Mouse (Mus musculus): ENCODE data around the gene Gm21190.
"Not testable (repeated sequence)": the region's sequence is repeated elsewhere in the genome, so short reads cannot be mapped to it uniquely, and the experiment has no call there.

Gene Gm21190

DNA sequence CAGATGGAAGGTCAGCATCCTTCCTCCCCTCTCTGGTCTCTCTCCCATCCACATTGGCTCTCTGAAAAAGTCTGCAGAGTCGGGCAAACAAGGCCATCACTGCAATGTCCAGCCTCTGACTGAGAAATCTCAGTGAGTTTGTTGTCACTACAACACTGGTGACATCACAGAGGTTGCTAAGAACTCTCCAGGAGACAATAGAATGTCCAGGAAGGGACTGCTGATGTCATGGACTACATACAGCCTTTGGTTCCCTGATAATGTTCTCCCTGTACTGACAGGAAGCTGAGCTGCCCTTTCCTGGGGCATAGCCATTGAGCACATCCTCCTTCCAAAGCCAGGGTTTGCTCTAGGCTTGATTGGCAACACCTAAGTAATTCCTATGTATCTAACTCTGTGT lies at the start of gene Gm21190:
Gm21190 (minus strand) TSS at position 101 of the 400 bp plus-strand sequence.
- DNase-seq (ENCODE audit: extremely low read depth, low read depth, low spot score): not testable (repeated sequence)

DNA sequence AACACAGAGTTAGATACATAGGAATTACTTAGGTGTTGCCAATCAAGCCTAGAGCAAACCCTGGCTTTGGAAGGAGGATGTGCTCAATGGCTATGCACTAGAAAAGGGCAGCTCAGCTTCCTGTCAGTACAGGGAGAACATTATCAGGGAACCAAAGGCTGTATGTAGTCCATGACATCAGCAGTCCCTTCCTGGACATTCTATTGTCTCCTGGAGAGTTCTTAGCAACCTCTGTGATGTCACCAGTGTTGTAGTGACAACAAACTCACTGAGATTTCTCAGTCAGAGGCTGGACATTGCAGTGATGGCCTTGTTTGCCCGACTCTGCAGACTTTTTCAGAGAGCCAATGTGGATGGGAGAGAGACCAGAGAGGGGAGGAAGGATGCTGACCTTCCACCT lies 48.0 kb upstream of the Gm21190 start, which contains the start of gene Gm21083:
Gm21083 (plus strand) TSS at position 301 of the 400 bp plus-strand sequence.
- DNase-seq (ENCODE audit: extremely low read depth, low read depth, low spot score): not testable (repeated sequence)

DNA sequence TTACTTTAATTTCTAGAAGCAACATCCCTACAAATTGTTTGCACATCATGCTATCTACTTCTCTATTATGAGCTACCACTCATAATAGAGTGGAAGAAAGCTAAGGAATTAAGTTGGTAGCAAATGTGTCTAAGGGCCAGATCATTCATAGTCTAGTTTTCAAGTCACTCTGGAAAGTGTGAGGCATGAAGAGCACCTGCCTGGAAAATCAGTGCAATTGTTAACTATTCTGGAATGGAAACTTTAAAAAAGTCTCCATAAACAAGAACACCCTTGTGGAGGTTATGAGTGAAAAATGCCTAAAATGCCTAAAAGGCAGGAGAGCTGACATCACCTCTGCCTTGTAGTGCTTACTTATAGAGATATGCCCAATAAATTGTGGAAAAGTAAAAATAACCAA lies 44.7 kb upstream of the Gm21190 start:
- DNase-seq (ENCODE audit: extremely low read depth, low read depth, low spot score): not testable (repeated sequence)

- DNase-seq (ENCODE audit: extremely low read depth, low read depth, low spot score): not testable (repeated sequence)
Measured at GRCm38 (mm10) chr5:15561425-15562264, 32.6 kb upstream of the Gm21190 start.

GRCm38 (mm10) chr5:15558654-15559053 lies 29.6 kb upstream of the Gm21190 start:
- not testable (repeated sequence) for DNase-seq (ENCODE audit: extremely low read depth, low read depth, low spot score)

DNA sequence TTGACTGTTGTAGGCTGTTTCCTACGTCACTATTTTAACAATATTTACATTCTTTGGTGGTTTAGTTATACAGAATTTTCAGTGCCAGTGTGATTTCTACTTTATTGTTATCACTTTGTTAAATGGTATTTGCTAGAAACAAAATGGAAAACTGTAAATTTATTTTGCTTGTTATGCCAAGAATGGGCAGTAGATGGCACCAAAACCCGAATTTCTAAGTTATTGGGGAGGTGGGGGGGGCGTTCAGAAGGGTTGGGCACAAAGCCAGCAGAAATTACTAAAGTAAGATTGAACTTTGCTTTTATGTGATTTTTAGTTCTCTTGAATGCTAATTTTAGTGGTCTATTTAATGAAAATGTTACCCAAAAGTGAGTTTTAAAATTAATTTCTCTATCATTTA lies 20.6 kb upstream of the Gm21190 start:
- not testable (repeated sequence) for DNase-seq (ENCODE audit: extremely low read depth, low read depth, low spot score)

- not testable (repeated sequence) for DNase-seq (ENCODE audit: extremely low read depth, low read depth, low spot score)
Measured at GRCm38 (mm10) chr5:15549134-15549533, 20.1 kb upstream of the Gm21190 start.

- not testable (repeated sequence) for DNase-seq (ENCODE audit: extremely low read depth, low read depth, low spot score)
Measured at GRCm38 (mm10) chr5:15548642-15549041, 19.6 kb upstream of the Gm21190 start.

- DNase-seq (ENCODE audit: extremely low read depth, low read depth, low spot score): not testable (repeated sequence)
Measured at GRCm38 (mm10) chr5:15522470-15522869, 6.6 kb downstream of the Gm21190 start.

GRCm38 (mm10) chr5:15522028-15522427 lies 7.0 kb downstream of the Gm21190 start:
- not testable (repeated sequence) for DNase-seq (ENCODE audit: extremely low read depth, low read depth, low spot score)

DNA sequence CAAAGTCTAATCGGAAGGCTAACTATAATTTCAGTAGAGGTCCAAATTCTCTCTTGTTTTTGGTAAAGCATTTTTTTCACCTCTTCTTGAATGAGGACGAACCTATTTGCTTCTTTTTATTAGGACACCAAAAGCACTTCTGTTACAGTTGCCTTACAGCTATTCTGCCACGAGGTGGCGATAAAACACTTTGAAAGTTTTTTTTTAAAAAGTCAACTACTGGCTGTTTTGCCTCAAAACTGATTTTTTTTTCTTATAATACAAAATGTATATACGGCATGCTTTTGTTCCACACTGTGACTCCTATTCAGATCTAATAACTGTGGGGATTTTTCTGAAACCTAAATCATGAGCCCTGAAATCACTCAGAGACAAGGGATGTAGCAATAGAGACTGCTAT lies 8.6 kb downstream of the Gm21190 start:
- not testable (repeated sequence) for DNase-seq (ENCODE audit: extremely low read depth, low read depth, low spot score)

DNA sequence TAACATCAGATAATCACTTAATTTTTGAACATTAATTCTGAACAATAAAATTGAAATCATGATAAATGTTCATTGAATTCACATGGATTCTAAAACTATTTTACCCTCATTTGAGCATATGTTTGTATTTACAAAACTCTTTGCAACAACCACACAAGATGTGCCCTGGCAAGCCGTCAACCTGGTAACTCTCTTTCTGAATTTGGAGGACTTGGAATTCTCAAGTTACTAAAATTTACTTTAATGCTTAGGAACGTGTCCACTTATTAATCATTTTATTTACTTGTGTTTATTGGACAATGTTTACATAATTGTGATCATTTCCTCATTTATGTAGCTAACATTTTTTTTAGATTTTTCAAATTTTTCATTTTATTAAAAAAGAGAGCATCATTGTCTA lies 11.9 kb downstream of the Gm21190 start:
- not testable (repeated sequence) for DNase-seq (ENCODE audit: extremely low read depth, low read depth, low spot score)

DNA sequence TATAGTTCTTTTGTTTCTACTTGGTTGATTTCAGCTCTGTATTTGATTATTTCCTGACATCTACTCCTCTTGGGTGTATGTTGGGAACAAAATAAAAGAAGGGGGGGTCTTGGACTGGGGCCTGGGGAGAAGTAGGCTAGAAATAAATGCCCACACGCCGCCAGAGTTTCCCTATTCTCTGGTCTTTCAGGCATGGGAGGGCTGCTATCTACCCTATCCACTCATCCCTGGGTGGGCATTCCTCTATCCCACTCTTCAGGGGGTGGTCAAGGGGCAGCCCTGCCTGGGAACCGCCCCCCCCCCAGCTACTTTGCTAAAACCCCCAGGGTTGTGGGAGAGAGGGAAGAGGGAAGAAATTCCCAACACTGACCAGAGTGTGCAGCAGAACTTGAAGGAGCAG lies 16.8 kb downstream of the Gm21190 start:
- not testable (repeated sequence) for DNase-seq (ENCODE audit: extremely low read depth, low read depth, low spot score)

- DNase-seq (ENCODE audit: extremely low read depth, low read depth, low spot score): not testable (repeated sequence)
Measured at GRCm38 (mm10) chr5:15509911-15510310, 19.1 kb downstream of the Gm21190 start.

- DNase-seq (ENCODE audit: extremely low read depth, low read depth, low spot score): not testable (repeated sequence)
Measured at GRCm38 (mm10) chr5:15508460-15509451, 20.3 kb downstream of the Gm21190 start.

DNA sequence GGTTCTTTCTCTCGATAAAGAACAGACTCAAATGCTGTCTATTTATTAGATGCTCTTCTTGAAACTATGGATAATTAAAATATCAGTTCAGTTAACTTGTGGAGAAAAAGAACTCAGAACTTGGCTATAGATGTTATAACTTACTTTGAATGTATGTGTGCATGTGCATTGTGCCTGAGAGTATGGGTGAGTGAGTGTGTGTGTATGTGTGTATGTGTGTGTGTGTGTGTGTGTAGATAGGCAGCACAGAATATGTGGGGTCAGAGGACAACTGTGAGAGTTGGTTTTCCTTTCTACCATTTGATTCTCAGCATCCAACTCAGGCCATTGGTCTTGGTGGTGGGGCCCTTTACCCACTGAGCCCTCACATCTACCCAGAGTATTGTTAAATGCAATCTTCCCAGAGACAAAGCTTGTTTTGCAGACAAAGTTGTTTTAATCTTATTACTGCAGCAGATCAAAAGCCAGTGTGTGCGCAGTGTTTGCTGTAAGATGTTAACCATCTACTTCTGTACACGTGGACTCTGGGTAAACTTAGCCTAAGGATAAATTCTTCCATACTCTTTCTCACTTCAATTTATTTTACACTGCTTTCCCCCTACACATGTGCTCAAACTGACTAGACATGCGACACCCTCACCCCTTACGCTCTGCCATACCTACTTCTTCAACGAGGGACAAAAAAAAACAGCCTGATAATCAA lies 21.1 kb downstream of the Gm21190 start:
- DNase-seq (ENCODE audit: extremely low read depth, low read depth, low spot score): not testable (repeated sequence)

DNA sequence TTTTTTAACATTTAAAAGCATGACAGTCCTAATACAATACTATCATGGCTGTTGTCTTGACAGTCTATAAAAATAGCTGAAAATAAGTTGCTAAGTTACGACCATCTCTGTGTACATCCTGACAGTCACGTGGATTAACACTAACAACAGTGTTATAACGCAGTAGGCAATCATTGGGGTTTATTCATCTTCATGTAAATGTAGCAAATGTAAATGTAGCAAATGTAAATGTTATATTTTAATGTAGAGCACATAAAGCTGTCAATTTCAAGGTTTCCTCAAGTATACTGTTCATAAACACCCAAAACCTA lies 21.8 kb downstream of the Gm21190 start:
- no peak for DNase-seq (ENCODE audit: extremely low read depth, low read depth, low spot score)

DNA sequence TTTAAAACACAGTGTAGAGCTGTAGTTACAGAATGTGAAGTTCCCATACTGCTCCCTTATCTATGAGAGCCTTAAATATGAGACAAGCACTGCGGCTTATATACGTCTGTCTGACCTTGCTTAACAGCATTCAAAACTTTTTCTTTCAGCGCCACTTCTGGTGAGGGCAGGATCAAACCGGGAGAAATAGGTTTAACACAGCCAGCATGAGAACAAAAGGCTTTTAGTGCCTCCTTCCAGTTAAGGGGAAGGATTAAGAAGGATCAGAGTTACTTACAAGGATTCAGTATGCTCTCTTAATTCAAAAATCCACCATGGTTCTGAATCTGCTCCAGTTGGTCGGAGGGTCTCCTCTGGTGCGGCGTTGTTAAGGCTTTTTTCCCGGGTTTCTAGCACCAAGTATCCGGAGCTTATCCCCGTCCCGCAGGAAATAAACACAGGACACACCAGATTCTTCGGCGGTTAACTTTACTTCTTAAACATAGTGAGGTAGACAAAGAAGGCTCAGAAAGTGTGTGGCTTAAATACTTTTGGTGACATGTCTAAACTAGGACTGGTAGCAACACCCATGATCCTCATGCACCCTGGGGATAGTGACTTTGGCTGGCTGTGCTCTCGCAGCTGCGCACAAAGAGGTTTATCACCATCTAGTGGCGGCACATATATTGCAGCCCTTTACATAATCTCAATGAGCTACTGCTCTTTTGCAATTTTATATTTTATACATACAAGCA lies 22.3 kb downstream of the Gm21190 start:
- DNase-seq (ENCODE audit: extremely low read depth, low read depth, low spot score): peak; percentile 47

GRCm38 (mm10) chr5:15498774-15499400 lies 30.1 kb downstream of the Gm21190 start:
- DNase-seq (ENCODE audit: extremely low read depth, low read depth, low spot score): not testable (repeated sequence)

DNA sequence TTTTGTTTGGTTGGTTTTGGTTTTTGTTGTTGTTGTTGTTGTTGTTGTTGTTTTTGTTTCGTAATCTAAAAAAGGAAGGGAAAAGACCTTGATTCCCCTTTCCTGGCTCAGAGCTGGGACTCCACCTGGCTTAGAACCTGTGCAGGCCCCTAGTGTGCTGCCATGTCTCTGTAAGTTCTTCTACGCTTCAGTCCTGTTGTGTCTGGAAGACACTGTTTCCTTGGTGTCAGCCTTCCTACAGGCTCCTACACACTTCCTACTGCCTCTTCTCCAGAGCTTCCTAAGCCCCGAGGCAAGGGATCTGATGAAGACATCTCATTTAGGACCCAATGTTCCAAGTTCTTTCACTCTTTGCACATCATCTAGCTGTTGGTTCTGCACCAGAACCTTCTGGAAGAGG lies 30.7 kb downstream of the Gm21190 start:
- not testable (repeated sequence) for DNase-seq (ENCODE audit: extremely low read depth, low read depth, low spot score)
